Mouse (Mus musculus): ENCODE measurements around the gene Samt3. TPM values are rescaled to one million over a fixed set of nuclear protein-coding genes. Genes with fewer than 3 reads are reported as not detected.

Gene Samt3
- polyA plus RNA-seq (2016; fragmentation: Nextera tagmentation; extraction: Ambion mirVana) = not detected in 2 replicates

DNA sequence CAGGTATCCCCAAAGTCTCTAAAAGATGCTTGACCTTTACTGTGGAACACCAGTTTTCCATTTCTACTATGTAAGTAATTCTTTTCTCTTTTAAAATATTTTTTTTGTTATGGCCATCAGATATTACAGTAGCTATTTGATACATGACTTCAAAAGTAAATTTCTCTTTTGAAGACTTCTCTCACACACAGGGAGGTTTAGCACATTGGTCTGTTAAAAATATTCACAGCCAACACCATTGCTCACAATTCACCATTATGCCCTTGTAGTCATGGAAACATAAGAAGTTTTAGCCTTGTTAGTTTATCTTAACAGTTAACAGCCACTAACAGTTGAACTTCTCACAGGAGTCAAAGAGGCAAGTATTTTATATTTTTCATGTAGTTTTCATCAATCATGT is at the start of gene Samt3:
Samt3 (plus strand) TSS at position 301 of the 400 bp plus-strand sequence.
- Histone ChIP-seq H3K27ac (no peak within 1 kb of the TSS), H3K4me3 (no peak within 1 kb of the TSS), H3K4me1 (replicated peaks) (no peaks in the 10 kb centered on the region), H3K36me3 (no peaks in the 10 kb centered on the region), H3K9me3 (no peaks in the 10 kb centered on the region), H3K27me3 (ENCODE audit: insufficient read depth, poor library complexity, severe bottlenecking) (no peaks in the 10 kb centered on the region)
- no peak for DNase-seq (ENCODE audit: low spot score)

DNA sequence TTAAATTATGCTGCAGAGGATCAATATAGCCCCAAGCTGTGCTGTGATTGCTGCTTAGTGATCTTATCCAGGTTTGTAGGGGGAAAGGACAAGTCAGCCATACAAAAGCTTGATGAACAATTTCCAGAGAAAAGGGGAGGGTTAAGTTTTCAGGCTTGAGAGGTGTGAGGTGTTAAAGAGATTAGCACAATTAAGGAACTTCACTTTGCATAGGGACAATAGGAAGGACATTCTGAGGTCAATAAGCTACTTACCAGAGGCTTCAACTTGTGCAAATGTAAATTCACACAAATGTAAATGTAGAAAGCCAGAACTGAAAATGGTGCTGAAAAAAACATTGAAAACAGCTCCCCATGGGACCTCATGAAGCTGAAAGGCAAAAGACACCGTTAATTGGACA is 27.4 kb upstream of the Samt3 start:
- no peak for DNase-seq (ENCODE audit: low spot score)
- Histone ChIP-seq H3K27ac (no peak overlapping the region), H3K27me3 (ENCODE audit: insufficient read depth, poor library complexity, severe bottlenecking) (no peaks in the 10 kb centered on the region), H3K4me1 (replicated peaks) (no peaks in the 10 kb centered on the region), H3K36me3 (no peaks in the 10 kb centered on the region), H3K9me3 (no peaks in the 10 kb centered on the region), H3K4me3 (no peak overlapping the region)
- WGBS = 23% methylated on average over 1 of the region's 1 CpGs

DNA sequence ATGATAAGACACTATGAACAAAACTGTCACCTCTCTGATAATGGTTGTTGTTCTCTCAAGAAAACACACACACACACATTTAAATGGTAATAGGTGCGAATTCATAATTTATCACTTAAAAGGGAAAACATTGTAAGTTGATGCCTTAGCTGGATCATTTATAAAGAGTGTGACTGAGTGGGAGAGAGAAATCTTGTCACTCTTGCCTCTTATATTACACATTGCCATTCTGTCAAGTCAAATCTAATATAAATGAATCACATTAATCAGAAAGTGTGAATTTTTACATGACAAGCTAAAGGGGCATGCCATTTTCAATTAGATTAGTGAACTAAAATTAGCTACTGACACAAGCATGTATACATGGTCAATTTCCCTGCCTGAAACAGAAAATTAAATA is 44.7 kb downstream of the Samt3 start:
- no peak overlapping the region for H3K4me3 ChIP-seq
- DNase-seq (ENCODE audit: low spot score) = no peak
- H3K36me3 ChIP-seq = no peaks in the 10 kb centered on the region
- 82% methylated on average over 1 of the region's 1 CpGs for WGBS
- no peaks in the 10 kb centered on the region for H3K4me1 ChIP-seq (replicated peaks)
- no peak overlapping the region for H3K27ac ChIP-seq
- H3K9me3 ChIP-seq = no peaks in the 10 kb centered on the region
- no peaks in the 10 kb centered on the region for H3K27me3 ChIP-seq (ENCODE audit: insufficient read depth, poor library complexity, severe bottlenecking)

Other genes with a start within 250 kb of the Samt3 start
- gene 5430427O19Rik, start 173.8 kb upstream of the Samt3 start, polyA plus RNA-seq (2016; fragmentation: Nextera tagmentation; extraction: Ambion mirVana) = 0.05 TPM in 1 of 2 replicates, not detected in the other
- gene Nr0b1, start 147.6 kb downstream of the Samt3 start, polyA plus RNA-seq (2016; fragmentation: Nextera tagmentation; extraction: Ambion mirVana) = 0.98 and 1.7 TPM in 2 replicates

All from hindbrain, embryonic 10.5 days (tissue).